Mouse (Mus musculus): ENCODE data around the gene Rps6ka2.

- TF ChIP-seq POLR2A (IDR thresholded peaks at IDR 0.05; ENCODE audit: insufficient read depth, low read depth, low read length) (no peak), CTCF (IDR thresholded peaks at IDR 0.05; ENCODE audit: insufficient read depth, low read depth, low read length) (no peak)
These were observed 94.7 kb downstream of the Rps6ka2 start for GRCm38 (mm10) chr17:7264610-7265009.

Measured in olfactory bulb, adult 2 months (tissue).